Mouse (Mus musculus): ENCODE results near the gene Rnf214. TPM values are rescaled to one million over a fixed set of nuclear protein-coding genes. Genes with fewer than 3 reads are reported as not detected.

Rnf214 gene
- polyA plus RNA-seq, 1 experiment from 2014 or later: 29.5 TPM

GRCm38 (mm10) chr9:45905196-45905595, 1.5 kb downstream of the Rnf214 start:
- TF ChIP-seq EP300 (IDR thresholded peaks at IDR 0.05): no peak
- no peak for TF ChIP-seq CTCF (IDR thresholded peaks at IDR 0.05)
- Histone ChIP-seq H3K27ac (ENCODE audit: low read length) (no peak overlapping the region), H3K27me3 (replicated peaks; ENCODE audit: insufficient read depth, low read length) (no peaks in the 10 kb centered on the region), H3K9ac (replicated peaks; ENCODE audit: low read depth) (no peak overlapping the region), H3K4me2 (replicated peaks; ENCODE audit: low read depth, low read length) (peak overlapping the region; percentile 84; the same call in 1 of the 2 replicates), H3K9me3 (ENCODE audit: low read length) (no peaks in the 10 kb centered on the region), H3K4me3 (ENCODE audit: low read depth, low read length) (peak overlapping the region; percentile 79; the same call in 1 of the 2 replicates), H3K36me3 (ENCODE audit: insufficient read depth, low read length) (0 out of 2 replicates have a peak, but pooled peaks cover 11% of the 10 kb centered on the region), H3K4me1 (ENCODE audit: insufficient read depth, low read depth, low read length) (peaks cover 8% of the 10 kb centered on the region; the same call in 1 of the 2 replicates)
- WGBS: 53% methylated on average over 4 of the region's 4 CpGs
- no peak for ATAC-seq
- no peak for DNase-seq (ENCODE audit: low spot score)

GRCm38 (mm10) chr9:45893681-45894080, 13.0 kb downstream of the Rnf214 start:
- no peak for TF ChIP-seq CTCF (IDR thresholded peaks at IDR 0.05)
- TF ChIP-seq EP300 (IDR thresholded peaks at IDR 0.05): no peak
- Histone ChIP-seq H3K36me3 (ENCODE audit: insufficient read depth, low read length) (peaks cover 35% of the 10 kb centered on the region; the same call in 1 of the 2 replicates), H3K27ac (ENCODE audit: low read length) (no peak overlapping the region), H3K4me1 (ENCODE audit: insufficient read depth, low read depth, low read length) (no peaks in the 10 kb centered on the region), H3K27me3 (replicated peaks; ENCODE audit: insufficient read depth, low read length) (no peaks in the 10 kb centered on the region), H3K9me3 (ENCODE audit: low read length) (no peaks in the 10 kb centered on the region), H3K4me2 (replicated peaks; ENCODE audit: low read depth, low read length) (no peak overlapping the region), H3K4me3 (ENCODE audit: low read depth, low read length) (no peak overlapping the region), H3K9ac (replicated peaks; ENCODE audit: low read depth) (no peak overlapping the region)
- ATAC-seq (no peak), DNase-seq (ENCODE audit: low spot score) (no peak)

GRCm38 (mm10) chr9:45877928-45878327, 28.8 kb downstream of the Rnf214 start:
- Histone ChIP-seq H3K4me3 (ENCODE audit: low read depth, low read length) (no peak overlapping the region), H3K27ac (ENCODE audit: low read length) (no peak overlapping the region), H3K4me1 (ENCODE audit: insufficient read depth, low read depth, low read length) (no peaks in the 10 kb centered on the region), H3K36me3 (ENCODE audit: insufficient read depth, low read length) (peaks cover 9% of the 10 kb centered on the region; the same call in 1 of the 2 replicates), H3K9me3 (ENCODE audit: low read length) (no peaks in the 10 kb centered on the region), H3K4me2 (replicated peaks; ENCODE audit: low read depth, low read length) (no peak overlapping the region), H3K27me3 (replicated peaks; ENCODE audit: insufficient read depth, low read length) (no peaks in the 10 kb centered on the region), H3K9ac (replicated peaks; ENCODE audit: low read depth) (no peak overlapping the region)
- peak; percentile 54 for ATAC-seq
- peak; percentile 91 for DNase-seq (ENCODE audit: low spot score)
- TF ChIP-seq EP300 (IDR thresholded peaks at IDR 0.05): no peak
- TF ChIP-seq CTCF (IDR thresholded peaks at IDR 0.05): peak; percentile 54
- 44% methylated on average over 2 of the region's 2 CpGs for WGBS

GRCm38 (mm10) chr9:45870265-45870664, 36.4 kb downstream of the Rnf214 start:
- DNase-seq (ENCODE audit: low spot score) (no peak), ATAC-seq (no peak)
- Histone ChIP-seq H3K27me3 (replicated peaks; ENCODE audit: insufficient read depth, low read length) (no peaks in the 10 kb centered on the region), H3K9ac (replicated peaks; ENCODE audit: low read depth) (no peak overlapping the region), H3K27ac (ENCODE audit: low read length) (no peak overlapping the region), H3K9me3 (ENCODE audit: low read length) (no peaks in the 10 kb centered on the region), H3K4me1 (ENCODE audit: insufficient read depth, low read depth, low read length) (no peaks in the 10 kb centered on the region), H3K4me2 (replicated peaks; ENCODE audit: low read depth, low read length) (no peak overlapping the region), H3K36me3 (ENCODE audit: insufficient read depth, low read length) (peaks cover 17% of the 10 kb centered on the region), H3K4me3 (ENCODE audit: low read depth, low read length) (no peak overlapping the region)
- 64% methylated on average over 3 of the region's 3 CpGs for WGBS
- TF ChIP-seq CTCF (IDR thresholded peaks at IDR 0.05) (no peak), EP300 (IDR thresholded peaks at IDR 0.05) (no peak)

- 89% methylated on average over 3 of the region's 3 CpGs for WGBS
- peaks cover 24% of the 10 kb centered on the region for H3K36me3 ChIP-seq (ENCODE audit: insufficient read depth, low read length)
Observed at GRCm38 (mm10) chr9:45869181-45869580, 37.5 kb downstream of the Rnf214 start.

GRCm38 (mm10) chr9:45861813-45862212, 44.9 kb downstream of the Rnf214 start:
- TF ChIP-seq EP300 (IDR thresholded peaks at IDR 0.05) (no peak), CTCF (IDR thresholded peaks at IDR 0.05) (no peak)
- Histone ChIP-seq H3K9ac (replicated peaks; ENCODE audit: low read depth) (no peak overlapping the region), H3K36me3 (ENCODE audit: insufficient read depth, low read length) (peaks cover 52% of the 10 kb centered on the region), H3K4me2 (replicated peaks; ENCODE audit: low read depth, low read length) (no peak overlapping the region), H3K4me3 (ENCODE audit: low read depth, low read length) (no peak overlapping the region), H3K4me1 (ENCODE audit: insufficient read depth, low read depth, low read length) (no peaks in the 10 kb centered on the region), H3K27ac (ENCODE audit: low read length) (no peak overlapping the region), H3K27me3 (replicated peaks; ENCODE audit: insufficient read depth, low read length) (no peaks in the 10 kb centered on the region), H3K9me3 (ENCODE audit: low read length) (no peaks in the 10 kb centered on the region)
- 87% methylated on average over 7 of the region's 7 CpGs for WGBS
- DNase-seq (ENCODE audit: low spot score) (no peak), ATAC-seq (no peak)

More at GRCm38 (mm10) chr9:45869181-45869580, 37.5 kb downstream of the Rnf214 start:
- Histone ChIP-seq H3K4me2 (replicated peaks; ENCODE audit: low read depth, low read length) (no peak overlapping the region), H3K4me1 (ENCODE audit: insufficient read depth, low read depth, low read length) (no peaks in the 10 kb centered on the region), H3K9me3 (ENCODE audit: low read length) (no peaks in the 10 kb centered on the region), H3K4me3 (ENCODE audit: low read depth, low read length) (no peak overlapping the region), H3K9ac (replicated peaks; ENCODE audit: low read depth) (no peak overlapping the region), H3K27ac (ENCODE audit: low read length) (no peak overlapping the region), H3K27me3 (replicated peaks; ENCODE audit: insufficient read depth, low read length) (no peaks in the 10 kb centered on the region)
- TF ChIP-seq CTCF (IDR thresholded peaks at IDR 0.05) (no peak), EP300 (IDR thresholded peaks at IDR 0.05) (no peak)
- ATAC-seq: no peak
- DNase-seq (ENCODE audit: low spot score): no peak

GRCm38 (mm10) chr9:45859364-45859763, 47.3 kb downstream of the Rnf214 start:
- ATAC-seq: no peak
- Histone ChIP-seq H3K36me3 (ENCODE audit: insufficient read depth, low read length) (peaks cover 42% of the 10 kb centered on the region), H3K27me3 (replicated peaks; ENCODE audit: insufficient read depth, low read length) (no peaks in the 10 kb centered on the region), H3K27ac (ENCODE audit: low read length) (no peak overlapping the region), H3K9ac (replicated peaks; ENCODE audit: low read depth) (no peak overlapping the region), H3K4me3 (ENCODE audit: low read depth, low read length) (no peak overlapping the region), H3K4me1 (ENCODE audit: insufficient read depth, low read depth, low read length) (no peaks in the 10 kb centered on the region), H3K9me3 (ENCODE audit: low read length) (no peaks in the 10 kb centered on the region), H3K4me2 (replicated peaks; ENCODE audit: low read depth, low read length) (no peak overlapping the region)
- WGBS: 90% methylated on average over 10 of the region's 10 CpGs
- DNase-seq (ENCODE audit: low spot score): no peak
- TF ChIP-seq CTCF (IDR thresholded peaks at IDR 0.05) (no peak), EP300 (IDR thresholded peaks at IDR 0.05) (no peak)

Measured in lung, postnatal 0 days (tissue).